Mouse (Mus musculus): ENCODE data around the gene Tspan5.

- TF ChIP-seq CTCF (IDR thresholded peaks at IDR 0.05; ENCODE audit: low read depth, low read length) (no peak), POLR2A (IDR thresholded peaks at IDR 0.05; ENCODE audit: insufficient read depth, low read length) (no peak)
Measured at GRCm38 (mm10) chr3:138735760-138736159, 6.2 kb upstream of the Tspan5 start.

All from ES-Bruce4 (cell line).